Mouse (Mus musculus): ENCODE measurements around the gene Ankrd31. TPM values are rescaled to one million over a fixed set of nuclear protein-coding genes. Genes with fewer than 3 reads are reported as not detected.

Ankrd31 gene
- total and polyA plus RNA-seq, 3 experiments: not detected

DNA sequence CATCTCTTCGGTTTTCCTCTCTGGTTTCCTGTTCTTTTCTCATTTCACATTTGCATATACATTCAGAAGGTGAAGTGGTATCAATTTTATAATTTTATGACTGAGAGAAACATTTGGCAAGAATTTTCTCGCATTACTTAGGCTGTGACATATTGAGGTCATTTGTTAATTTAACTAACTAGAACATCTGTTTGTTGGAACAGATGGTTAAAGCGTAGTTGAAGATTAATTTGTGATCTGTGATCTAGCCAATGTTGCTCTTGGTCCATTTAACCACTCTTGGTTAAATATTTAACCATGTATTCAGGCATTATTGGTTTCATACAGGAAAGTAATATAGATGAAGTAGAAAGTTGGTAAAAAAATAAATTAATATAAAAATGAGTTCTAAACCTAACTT is 47.2 kb downstream of the Ankrd31 start:
- no peaks in the 10 kb centered on the region for H3K36me3 ChIP-seq (ENCODE audit: control insufficient read depth in 1 of 2, insufficient read depth in 2 of 2, low read length in 2 of 2)
- H3K4me1 ChIP-seq (ENCODE audit: control insufficient read depth in 1 of 2, insufficient read depth in 2 of 2, low read length in 2 of 2): peaks cover 2% of the 10 kb centered on the region in 2 experiments; a peak in 2 of 4 replicates
- no peaks in the 10 kb centered on the region for H3K79me2 ChIP-seq (ENCODE audit: control insufficient read depth, insufficient read depth, low read length, poor library complexity)
- H3K9me3 ChIP-seq (replicated peaks; ENCODE audit: insufficient read depth, low read length): no peaks in the 10 kb centered on the region
- no peak overlapping the region for H3K27ac ChIP-seq (ENCODE audit: control insufficient read depth, low read depth, low read length)
- no peaks in the 10 kb centered on the region for H3K27me3 ChIP-seq (ENCODE audit: control insufficient read depth in 1 of 2, insufficient read depth in 2 of 2, low read length in 2 of 2)
- TF ChIP-seq CHD2 (IDR thresholded peaks at IDR 0.05; ENCODE audit: low read length): no peak
- TF ChIP-seq MAZ (IDR thresholded peaks at IDR 0.05; ENCODE audit: low read depth, low read length): no peak
- TF ChIP-seq MYB (IDR thresholded peaks at IDR 0.05; ENCODE audit: low read depth, low read length): no peak
- TF ChIP-seq ZNF384 (IDR thresholded peaks at IDR 0.05; ENCODE audit: low read depth, low read length): no peak
- no peak for TF ChIP-seq USF1 (IDR thresholded peaks at IDR 0.05; ENCODE audit: low read depth, low read length)
- no peak for TF ChIP-seq MEF2A (IDR thresholded peaks at IDR 0.05; ENCODE audit: extremely low read depth, insufficient replicate concordance, low read depth, low read length, poor library complexity, severe bottlenecking)
- no peak for TF ChIP-seq NRF1 (IDR thresholded peaks at IDR 0.05; ENCODE audit: insufficient read depth, low read depth, low read length, poor library complexity, severe bottlenecking)
- no peak for TF ChIP-seq MXI1 (IDR thresholded peaks at IDR 0.05; ENCODE audit: low read depth, low read length)
- no peak for TF ChIP-seq POLR2AphosphoS5 (IDR thresholded peaks at IDR 0.05; ENCODE audit: borderline replicate concordance, low read depth, low read length)
- no peak for TF ChIP-seq KAT2A (conservative IDR thresholded peaks at IDR 0.05; ENCODE audit: low read depth, low read length)
- TF ChIP-seq MAX (IDR thresholded peaks at IDR 0.05; ENCODE audit: low read length): no peak
- TF ChIP-seq ETS1 (IDR thresholded peaks at IDR 0.05; ENCODE audit: low read depth, low read length): no peak
- TF ChIP-seq SMC3 (IDR thresholded peaks at IDR 0.05; ENCODE audit: low read depth, low read length): no peak
- no peak for TF ChIP-seq POLR2A (IDR thresholded peaks at IDR 0.05; ENCODE audit: control insufficient read depth in 1 of 2, insufficient read depth in 1 of 2, low read depth in 1 of 2, low read length in 2 of 2, poor library complexity in 1 of 2)
- TF ChIP-seq CHD1 (IDR thresholded peaks at IDR 0.05; ENCODE audit: low read depth, low read length): no peak
- TF ChIP-seq TAL1 (IDR thresholded peaks at IDR 0.05; ENCODE audit: low read length): no peak
- TF ChIP-seq ELF1 (IDR thresholded peaks at IDR 0.05; ENCODE audit: low read depth, low read length): no peak
- no peak for TF ChIP-seq CTCF (IDR thresholded peaks at IDR 0.05 in 2 of 3, conservative IDR thresholded peaks at IDR 0.05 in 1 of 3; ENCODE audit: control insufficient read depth in 1 of 3, insufficient read depth in 1 of 3, low read depth in 2 of 3, low read length in 3 of 3, poor library complexity in 1 of 3, severe bottlenecking in 1 of 3)
- no peak for TF ChIP-seq BHLHE40 (IDR thresholded peaks at IDR 0.05; ENCODE audit: borderline replicate concordance, low read depth, low read length)
- H3K4me3 ChIP-seq (ENCODE audit: control insufficient read depth in 1 of 2, insufficient read depth in 1 of 2, low read depth in 2 of 2, low read length in 2 of 2): no peak overlapping the region
- no peak for DNase-seq (ENCODE audit: low read depth, low spot score)
- no peak overlapping the region for H3K9ac ChIP-seq (ENCODE audit: control insufficient read depth, low read depth, low read length, poor library complexity, severe bottlenecking)

DNA sequence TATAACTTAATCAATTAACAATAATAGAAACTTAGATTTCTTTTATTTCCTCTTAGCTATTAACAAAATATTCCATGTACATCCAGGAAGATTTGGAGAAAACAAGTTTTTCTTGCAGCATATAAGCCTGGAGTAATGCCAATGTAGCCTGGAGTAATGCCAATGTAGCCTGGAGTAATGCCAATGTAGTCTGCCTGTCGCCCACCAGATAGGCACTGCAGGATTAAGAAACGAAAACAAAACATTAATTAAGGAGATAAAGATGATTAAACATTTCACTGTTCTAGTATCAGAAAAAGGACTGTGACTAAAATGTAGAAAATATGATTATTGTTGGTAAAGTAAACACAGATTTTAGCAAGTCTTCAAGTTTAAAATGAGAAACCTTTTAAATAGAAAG is 49.4 kb downstream of the Ankrd31 start:
- H3K79me2 ChIP-seq (ENCODE audit: control insufficient read depth, insufficient read depth, low read length, poor library complexity): no peaks in the 10 kb centered on the region
- no peak overlapping the region for H3K4me3 ChIP-seq (ENCODE audit: control insufficient read depth in 1 of 2, insufficient read depth in 1 of 2, low read depth in 2 of 2, low read length in 2 of 2)
- peaks cover 2% of the 10 kb centered on the region in 2 experiments; a peak in 2 of 4 replicates for H3K4me1 ChIP-seq (ENCODE audit: control insufficient read depth in 1 of 2, insufficient read depth in 2 of 2, low read length in 2 of 2)
- no peak overlapping the region for H3K27ac ChIP-seq (ENCODE audit: control insufficient read depth, low read depth, low read length)
- TF ChIP-seq ELF1 (IDR thresholded peaks at IDR 0.05; ENCODE audit: low read depth, low read length) (no peak), GATA1 (IDR thresholded peaks at IDR 0.05; ENCODE audit: low read depth, low read length) (peak; percentile 40; the same call in 1 of the 2 replicates), ZMIZ1 (IDR thresholded peaks at IDR 0.05; ENCODE audit: low read depth, low read length) (no peak), MYC (IDR thresholded peaks at IDR 0.05; ENCODE audit: low read depth, low read length) (no peak), TAL1 (IDR thresholded peaks at IDR 0.05; ENCODE audit: low read length) (no peak), TCF12 (IDR thresholded peaks at IDR 0.05; ENCODE audit: low read depth, low read length) (peak; percentile 58; the same call in 1 of the 2 replicates), POLR2AphosphoS2 (IDR thresholded peaks at IDR 0.05; ENCODE audit: low read length) (no peak), USF2 (IDR thresholded peaks at IDR 0.05; ENCODE audit: borderline replicate concordance in 1 of 2, insufficient read depth in 1 of 2, low read depth in 1 of 2, low read length in 2 of 2) (no peak), MAX (IDR thresholded peaks at IDR 0.05; ENCODE audit: low read length) (no peak), BHLHE40 (IDR thresholded peaks at IDR 0.05; ENCODE audit: borderline replicate concordance, low read depth, low read length) (no peak), SMC3 (IDR thresholded peaks at IDR 0.05; ENCODE audit: low read depth, low read length) (no peak), RCOR1 (IDR thresholded peaks at IDR 0.05; ENCODE audit: low read depth, low read length) (peak; percentile 29; the same call in 1 of the 2 replicates), ZNF384 (IDR thresholded peaks at IDR 0.05; ENCODE audit: low read depth, low read length) (no peak), EP300 (IDR thresholded peaks at IDR 0.05; ENCODE audit: low read depth in 1 of 2, low read length in 2 of 2) (peak; percentile 64 to 67), POLR2A (IDR thresholded peaks at IDR 0.05; ENCODE audit: control insufficient read depth in 1 of 2, insufficient read depth in 1 of 2, low read depth in 1 of 2, low read length in 2 of 2, poor library complexity in 1 of 2) (no peak), GABPA (IDR thresholded peaks at IDR 0.05; ENCODE audit: low read depth, low read length) (no peak)
- DNase-seq (ENCODE audit: low read depth, low spot score): peak; percentile 41
- H3K9me3 ChIP-seq (replicated peaks; ENCODE audit: insufficient read depth, low read length): no peaks in the 10 kb centered on the region
- peaks cover 2% of the 10 kb centered on the region in 2 experiments; a peak in 1 of 4 replicates for H3K27me3 ChIP-seq (ENCODE audit: control insufficient read depth in 1 of 2, insufficient read depth in 2 of 2, low read length in 2 of 2)
- no peak overlapping the region for H3K9ac ChIP-seq (ENCODE audit: control insufficient read depth, low read depth, low read length, poor library complexity, severe bottlenecking)
- H3K36me3 ChIP-seq (ENCODE audit: control insufficient read depth in 1 of 2, insufficient read depth in 2 of 2, low read length in 2 of 2): no peaks in the 10 kb centered on the region

Measured in MEL (cell line).